Mouse (Mus musculus): Measurements from ENCODE around the gene Ankrd9. TPM values are rescaled to one million over a fixed set of nuclear protein-coding genes. Genes with fewer than 3 reads are reported as not detected.

The Ankrd9 gene
- total and polyA plus RNA-seq, 2 experiments: 1.4 to 12.8 TPM

DNA sequence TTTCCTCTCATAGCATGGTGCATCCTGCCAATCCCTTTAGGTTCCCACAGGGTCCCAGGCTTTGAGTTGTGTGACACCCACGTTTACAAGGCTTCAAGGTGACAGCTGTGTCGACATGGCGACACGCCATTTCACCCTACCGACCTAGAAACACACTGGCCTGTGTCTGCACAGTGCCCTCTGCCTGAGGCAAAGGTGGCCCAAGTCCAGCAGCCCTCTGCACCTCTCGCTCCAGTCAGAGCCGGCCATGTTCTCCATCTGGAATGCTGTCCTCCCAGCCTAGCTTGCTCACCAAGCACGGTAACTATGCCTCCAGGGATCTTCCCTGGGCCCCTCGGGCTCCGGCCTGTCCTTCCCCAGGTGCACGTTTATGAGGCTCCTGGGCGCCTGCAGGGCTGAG lies 13.9 kb upstream of the Ankrd9 start:
- H3K4me3 ChIP-seq (ENCODE audit: insufficient read depth, low read depth, low read length): no peak overlapping the region
- H3K4me1 ChIP-seq (ENCODE audit: control insufficient read depth, insufficient read depth, low read length): no peaks in the 10 kb centered on the region
- DNase-seq (ENCODE audit: extremely low read depth, low read depth, low spot score): peak; percentile 61
- H3K36me3 ChIP-seq (ENCODE audit: control insufficient read depth, insufficient read depth, low read length): no peaks in the 10 kb centered on the region
- no peaks in the 10 kb centered on the region for H3K27me3 ChIP-seq (ENCODE audit: control insufficient read depth, insufficient read depth, low read length)
- no peaks in the 10 kb centered on the region for H3K79me2 ChIP-seq (ENCODE audit: control insufficient read depth, insufficient read depth, low read length)
- H3K9ac ChIP-seq (ENCODE audit: low read depth, low read length): no peak overlapping the region
- no peak for TF ChIP-seq CTCF (IDR thresholded peaks at IDR 0.05; ENCODE audit: low read depth, low read length)
- TF ChIP-seq POLR2A (IDR thresholded peaks at IDR 0.05; ENCODE audit: extremely low read depth, insufficient read depth, low read length): no peak
- no peak overlapping the region for H3K27ac ChIP-seq (replicated peaks; ENCODE audit: insufficient read depth, low read depth, low read length)
- WGBS: 57% methylated on average over 12 of the region's 12 CpGs

DNA sequence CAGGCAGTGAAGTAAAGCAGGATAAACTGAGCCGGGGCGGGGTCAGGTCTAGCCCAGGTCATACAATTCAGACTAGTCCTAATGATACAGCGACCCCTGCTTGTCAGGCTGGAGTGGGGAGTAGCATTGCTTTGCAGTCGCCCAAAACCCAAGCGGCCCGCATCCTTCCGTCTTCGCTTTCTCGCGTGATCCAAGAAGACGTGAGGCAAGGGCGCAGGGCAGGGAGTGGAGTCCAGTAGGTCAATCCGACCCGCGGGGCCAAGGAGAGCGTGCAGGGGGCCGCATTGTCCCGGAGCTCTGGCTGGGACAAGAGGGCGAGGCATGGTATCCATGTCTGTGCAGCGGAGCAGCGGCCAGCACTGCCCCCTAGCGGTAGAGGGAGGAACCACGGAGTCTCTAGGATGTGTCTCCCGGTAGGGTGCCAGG lies 13.3 kb upstream of the Ankrd9 start:
- TF ChIP-seq POLR2A (IDR thresholded peaks at IDR 0.05; ENCODE audit: extremely low read depth, insufficient read depth, low read length): no peak
- TF ChIP-seq CTCF (IDR thresholded peaks at IDR 0.05; ENCODE audit: low read depth, low read length): peak; percentile 96
- WGBS: under 1% methylated on average over 24 of the region's 24 CpGs
- H3K4me1 ChIP-seq (ENCODE audit: control insufficient read depth, insufficient read depth, low read length): no peaks in the 10 kb centered on the region
- no peak overlapping the region for H3K27ac ChIP-seq (replicated peaks; ENCODE audit: insufficient read depth, low read depth, low read length)
- no peaks in the 10 kb centered on the region for H3K79me2 ChIP-seq (ENCODE audit: control insufficient read depth, insufficient read depth, low read length)
- peak overlapping the region; percentile 55 for H3K9ac ChIP-seq (ENCODE audit: low read depth, low read length)
- H3K27me3 ChIP-seq (ENCODE audit: control insufficient read depth, insufficient read depth, low read length): no peaks in the 10 kb centered on the region
- H3K4me3 ChIP-seq (ENCODE audit: insufficient read depth, low read depth, low read length): peak overlapping the region; percentile 69
- no peaks in the 10 kb centered on the region for H3K36me3 ChIP-seq (ENCODE audit: control insufficient read depth, insufficient read depth, low read length)
- DNase-seq (ENCODE audit: extremely low read depth, low read depth, low spot score): peak; percentile 74

DNA sequence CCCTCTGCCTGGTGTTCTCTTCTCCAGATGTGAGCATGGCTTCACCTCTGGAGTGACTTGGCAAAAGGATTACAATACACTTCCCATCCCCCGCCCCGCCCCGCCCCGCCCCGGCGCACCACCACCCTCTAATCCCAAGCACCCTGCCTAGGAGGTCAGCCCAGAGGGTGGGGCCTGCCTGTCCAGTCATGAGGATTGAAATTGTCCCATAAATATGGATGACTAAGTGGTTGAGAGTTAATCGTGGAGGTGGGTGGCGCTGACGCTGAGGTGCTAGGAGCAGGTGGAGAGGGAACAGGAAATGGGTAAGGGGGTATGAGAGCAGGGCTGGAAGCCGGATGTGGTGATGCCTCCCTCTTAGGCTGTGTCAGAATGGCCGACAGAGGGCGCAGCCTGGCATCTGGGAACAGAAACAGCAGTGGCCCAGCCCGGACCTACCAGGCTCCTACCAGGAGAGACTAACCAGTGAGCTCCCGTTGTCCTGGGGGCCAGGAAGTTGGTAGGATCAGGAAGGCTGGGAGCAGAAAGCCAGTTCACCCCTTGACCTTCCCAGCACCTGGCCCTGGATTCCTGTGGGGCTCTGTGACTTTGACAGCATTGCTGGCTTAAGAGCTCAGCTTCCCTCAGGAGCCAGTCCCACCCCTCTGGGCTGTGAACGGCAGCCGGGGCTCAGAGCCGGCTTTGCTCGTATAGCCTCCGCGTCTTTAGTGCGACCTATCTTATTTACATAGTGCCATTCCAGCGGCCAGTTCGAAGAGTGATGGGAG lies 12.7 kb upstream of the Ankrd9 start:
- no peaks in the 10 kb centered on the region for H3K27me3 ChIP-seq (ENCODE audit: control insufficient read depth, insufficient read depth, low read length)
- no peaks in the 10 kb centered on the region for H3K36me3 ChIP-seq (ENCODE audit: control insufficient read depth, insufficient read depth, low read length)
- H3K4me3 ChIP-seq (ENCODE audit: insufficient read depth, low read depth, low read length): peak overlapping the region; percentile 69
- WGBS: 12% methylated on average over 23 of the region's 23 CpGs
- DNase-seq (ENCODE audit: extremely low read depth, low read depth, low spot score): peak; percentile 61
- no peak overlapping the region for H3K27ac ChIP-seq (replicated peaks; ENCODE audit: insufficient read depth, low read depth, low read length)
- 0 out of 2 replicates have a peak overlapping the region, but pooled peaks have one; percentile 1 for H3K9ac ChIP-seq (ENCODE audit: low read depth, low read length)
- H3K4me1 ChIP-seq (ENCODE audit: control insufficient read depth, insufficient read depth, low read length): no peaks in the 10 kb centered on the region
- no peaks in the 10 kb centered on the region for H3K79me2 ChIP-seq (ENCODE audit: control insufficient read depth, insufficient read depth, low read length)
- TF ChIP-seq POLR2A (IDR thresholded peaks at IDR 0.05; ENCODE audit: extremely low read depth, insufficient read depth, low read length) (no peak), CTCF (IDR thresholded peaks at IDR 0.05; ENCODE audit: low read depth, low read length) (peak; percentile 87)

DNA sequence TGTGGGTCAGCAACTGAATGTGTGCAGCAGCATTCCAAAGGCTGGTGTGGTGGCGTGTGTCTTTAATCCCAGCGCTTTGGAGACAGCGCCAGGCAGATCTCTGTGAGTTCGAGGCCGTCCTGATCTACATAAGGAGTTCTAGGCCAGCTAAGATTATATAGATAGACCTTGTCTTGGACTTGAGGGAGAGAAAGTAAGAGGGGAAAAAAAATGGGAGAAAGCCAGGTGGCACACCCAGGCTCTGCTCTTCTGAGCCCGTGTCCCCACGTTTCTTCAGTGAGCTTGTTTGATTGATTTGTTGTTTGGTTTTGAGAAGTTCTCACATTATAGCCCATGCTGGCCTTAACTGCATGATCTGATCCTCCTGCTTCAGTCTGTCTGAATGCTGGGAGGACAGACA lies 11.7 kb upstream of the Ankrd9 start:
- Histone ChIP-seq H3K4me3 (ENCODE audit: insufficient read depth, low read depth, low read length) (no peak overlapping the region), H3K9ac (ENCODE audit: low read depth, low read length) (no peak overlapping the region), H3K36me3 (ENCODE audit: control insufficient read depth, insufficient read depth, low read length) (no peaks in the 10 kb centered on the region), H3K4me1 (ENCODE audit: control insufficient read depth, insufficient read depth, low read length) (no peaks in the 10 kb centered on the region), H3K27me3 (ENCODE audit: control insufficient read depth, insufficient read depth, low read length) (no peaks in the 10 kb centered on the region), H3K79me2 (ENCODE audit: control insufficient read depth, insufficient read depth, low read length) (no peaks in the 10 kb centered on the region), H3K27ac (replicated peaks; ENCODE audit: insufficient read depth, low read depth, low read length) (no peak overlapping the region)
- DNase-seq (ENCODE audit: extremely low read depth, low read depth, low spot score): no peak
- 94% methylated on average over 7 of the region's 7 CpGs for WGBS
- no peak for TF ChIP-seq CTCF (IDR thresholded peaks at IDR 0.05; ENCODE audit: low read depth, low read length)
- TF ChIP-seq POLR2A (IDR thresholded peaks at IDR 0.05; ENCODE audit: extremely low read depth, insufficient read depth, low read length): no peak

DNA sequence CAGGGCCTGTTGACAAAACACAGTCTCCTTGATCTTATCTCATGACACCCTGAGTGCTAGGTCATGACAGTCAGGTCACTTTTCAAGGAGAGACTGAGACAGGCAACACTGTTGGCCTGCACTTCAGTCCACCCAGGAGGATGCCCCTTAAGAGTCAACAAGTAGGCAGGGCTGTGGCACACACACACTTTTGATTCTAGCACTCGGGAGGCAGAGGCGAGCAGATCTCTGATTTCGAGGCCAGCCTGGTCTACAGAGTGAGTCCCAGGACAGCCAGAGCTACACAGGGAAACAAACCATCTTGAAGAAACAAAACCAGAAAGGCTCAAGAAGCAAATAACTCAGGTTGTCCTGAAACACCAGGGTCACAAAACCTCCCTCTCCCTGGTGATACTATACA lies 10.6 kb upstream of the Ankrd9 start:
- DNase-seq (ENCODE audit: extremely low read depth, low read depth, low spot score): no peak
- no peaks in the 10 kb centered on the region for H3K27me3 ChIP-seq (ENCODE audit: control insufficient read depth, insufficient read depth, low read length)
- TF ChIP-seq CTCF (IDR thresholded peaks at IDR 0.05; ENCODE audit: low read depth, low read length) (no peak), POLR2A (IDR thresholded peaks at IDR 0.05; ENCODE audit: extremely low read depth, insufficient read depth, low read length) (no peak)
- no peak overlapping the region for H3K4me3 ChIP-seq (ENCODE audit: insufficient read depth, low read depth, low read length)
- H3K9ac ChIP-seq (ENCODE audit: low read depth, low read length): no peak overlapping the region
- no peak overlapping the region for H3K27ac ChIP-seq (replicated peaks; ENCODE audit: insufficient read depth, low read depth, low read length)
- no peaks in the 10 kb centered on the region for H3K4me1 ChIP-seq (ENCODE audit: control insufficient read depth, insufficient read depth, low read length)
- no peaks in the 10 kb centered on the region for H3K36me3 ChIP-seq (ENCODE audit: control insufficient read depth, insufficient read depth, low read length)
- no peaks in the 10 kb centered on the region for H3K79me2 ChIP-seq (ENCODE audit: control insufficient read depth, insufficient read depth, low read length)
- WGBS: 93% methylated on average over 3 of the region's 3 CpGs
